Mouse (Mus musculus) left cerebral cortex, adult 2 months (tissue): Measurements from ENCODE around the gene 2310030G06Rik. TPM values are rescaled to one million over a fixed set of nuclear protein-coding genes. Genes with fewer than 3 reads are reported as not detected.

Source experiments
- DNase-seq, 2 experiments: peaks; one replicate each; pipeline ENCODE4 v3.0.0; 2021 to 2022; ENCODE audit warnings: low spot score in 2 of 2, mixed read lengths in 1 of 2; ENCODE audit errors: extremely low spot score in 1 of 2
- H3K27ac ChIP-seq: fragments of 200-600 bp; 2 replicates; pipeline ENCODE4 v1.8.1; 2022
- H3K4me3 ChIP-seq: fragments of 200-600 bp; 2 replicates; pipeline ENCODE4 v1.8.1; 2022
- CTCF ChIP-seq: fragments of 200-600 bp; IDR thresholded peaks from 2 replicates; pipeline ENCODE4 v1.8.1; 2022; ENCODE audit warnings: antibody characterized with exemption, mild to moderate bottlenecking, moderate library complexity
- intact Hi-C: fragments of 180-260 bp; cut with DNase I; formaldehyde crosslinking; loops from one replicate; pipeline ENCODE4 v1.15.1; 2025
- total RNA-seq, 2 experiments: library from RNA; stranded (reverse); gene quantifications; 2 replicates each; pipeline ENCODE4 v1.2.3; 2021

2310030G06Rik gene
- total RNA-seq, 2 experiments from 2014 or later: 2.8 to 3.2 TPM

DNA sequence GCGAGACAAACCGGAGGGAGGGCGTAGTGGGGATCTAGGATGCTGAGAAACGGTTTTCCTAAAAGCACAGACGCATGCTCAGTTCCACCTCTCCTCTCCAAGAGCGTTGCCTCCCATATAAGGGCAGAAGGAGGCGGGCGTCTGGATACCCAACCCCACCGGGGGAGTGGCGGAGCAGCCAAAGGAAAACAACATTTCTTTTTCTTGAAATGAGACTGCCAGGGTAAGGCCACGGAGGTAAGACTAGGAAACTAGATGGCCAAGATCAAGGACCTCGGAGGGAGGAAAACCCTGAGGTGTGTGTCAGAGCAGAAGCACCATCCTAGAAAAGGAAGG lies 48.7 kb downstream of the 2310030G06Rik start:
- Histone ChIP-seq H3K4me3 (peak overlapping the region; percentile 82), H3K27ac (peak overlapping the region; percentile 95)
- DNase-seq: peak; percentile 74 to 83
- TF ChIP-seq CTCF: no peak
- intact Hi-C loops: loop anchor here (2.0 to 10.0 kb wide), 3 partner anchors 29 to 457 kb away; no protein-coding TSS in a partner anchor

- no peak for DNase-seq
- H3K4me3 ChIP-seq: peak overlapping the region; percentile 82
- no peak for TF ChIP-seq CTCF
- H3K27ac ChIP-seq: peak overlapping the region; percentile 95
- intact Hi-C loops: loop anchor here (10.0 kb wide), 1 partner anchor 458 kb away; no protein-coding TSS in a partner anchor
These were observed 49.3 kb downstream of the 2310030G06Rik start for GRCm38 (mm10) chr9:50696851-50697705.

DNA sequence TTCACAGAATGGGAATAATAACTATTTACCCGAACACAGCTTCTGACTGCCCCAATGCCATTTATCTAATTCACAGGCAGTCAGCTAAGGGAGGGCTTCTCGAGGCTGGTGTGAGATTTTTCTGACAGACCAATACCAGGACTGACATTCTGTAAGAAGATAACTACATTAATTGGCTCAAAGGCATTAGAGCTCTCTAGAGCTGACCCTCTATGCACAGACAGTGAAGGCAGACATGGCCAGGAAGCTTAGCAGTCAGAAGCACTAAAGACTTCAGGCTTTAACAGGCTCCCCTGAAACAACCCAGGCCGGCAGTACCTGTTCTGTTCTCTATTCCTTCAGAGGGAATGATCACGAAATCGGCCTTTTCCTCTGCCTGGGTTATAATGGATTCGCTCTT lies 51.2 kb downstream of the 2310030G06Rik start:
- Histone ChIP-seq H3K4me3 (no peak overlapping the region), H3K27ac (no peak overlapping the region)
- TF ChIP-seq CTCF: no peak
- intact Hi-C loops: loop anchor here (10.0 kb wide), 1 partner anchor 460 kb away; no protein-coding TSS in a partner anchor
- no peak for DNase-seq

- Histone ChIP-seq H3K4me3 (no peak overlapping the region), H3K27ac (no peak overlapping the region)
- TF ChIP-seq CTCF: peak; percentile 57
- intact Hi-C loops: loop anchor here (10.0 kb wide), 1 partner anchor 461 kb away; no protein-coding TSS in a partner anchor
- DNase-seq: peak; percentile 31 to 40
These were observed 52.7 kb downstream of the 2310030G06Rik start for GRCm38 (mm10) chr9:50693631-50694030.

DNA sequence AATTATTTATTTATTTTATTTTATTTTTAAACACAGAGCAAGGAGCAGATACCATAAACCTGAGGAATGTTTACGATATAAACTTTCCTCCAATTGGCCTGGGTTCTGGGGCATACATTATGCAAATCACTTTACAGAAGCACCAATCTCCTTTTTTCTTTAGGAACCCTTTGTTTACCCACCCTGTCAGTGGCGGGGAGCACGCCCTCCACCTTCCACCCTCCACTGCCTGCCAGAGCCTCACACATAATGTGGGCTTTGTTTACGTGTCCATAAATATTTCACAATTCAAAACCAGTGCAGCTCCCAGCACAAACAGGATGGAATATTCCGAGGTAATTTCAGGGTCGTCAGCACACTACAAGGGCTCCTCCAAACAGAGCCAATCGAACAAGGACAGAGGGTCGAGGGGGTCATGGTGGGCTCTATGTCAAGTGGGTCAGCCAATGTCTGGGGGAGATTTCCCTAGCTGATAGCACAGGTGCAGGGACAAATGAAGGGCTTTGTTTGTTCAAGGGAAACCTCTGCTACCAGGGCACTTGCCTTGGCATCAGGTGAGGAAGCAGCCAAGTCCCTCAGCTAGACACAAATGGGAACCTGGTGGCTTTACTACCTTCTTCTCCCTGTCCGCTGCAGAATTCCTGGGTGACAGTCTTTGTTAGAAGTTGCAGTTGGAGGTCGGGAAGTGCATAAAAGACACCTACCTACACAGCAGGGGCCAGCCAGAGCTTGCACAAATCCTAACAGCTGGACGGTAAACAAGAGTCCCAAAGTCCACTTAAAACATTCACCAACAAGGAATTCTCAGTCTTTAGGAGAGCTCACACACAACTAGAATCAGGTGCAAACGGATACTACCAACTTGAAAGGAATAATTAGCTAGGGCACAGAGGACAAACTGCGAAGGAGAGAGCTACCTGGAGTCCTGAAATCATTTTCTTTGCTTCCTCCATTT lies 53.4 kb downstream of the 2310030G06Rik start:
- TF ChIP-seq CTCF: no peak
- intact Hi-C loops: loop anchor here (10.0 kb wide), 1 partner anchor 462 kb away; no protein-coding TSS in a partner anchor
- Histone ChIP-seq H3K27ac (no peak overlapping the region), H3K4me3 (no peak overlapping the region)
- DNase-seq: no peak

Other genes with a start within 250 kb of the 2310030G06Rik start
- gene Pts, start 217.8 kb downstream of the 2310030G06Rik start, total RNA-seq: 10 to 100 TPM; 28.6 to 31.6 TPM
- gene Il18, start 191.7 kb downstream of the 2310030G06Rik start, total RNA-seq: 10 to 100 TPM; 22.6 to 23.8 TPM
- 1 to 10 TPM; 3.0 to 3.6 TPM for gene Bco2, start 191.4 kb downstream of the 2310030G06Rik start, total RNA-seq
- not detected for gene Tex12, start 185.2 kb downstream of the 2310030G06Rik start, total RNA-seq
- 100 to 1,000 TPM in 1 of 2 experiments, 10 to 100 TPM in 1; 97.9 to 114 TPM for gene Sdhd, start 142.7 kb downstream of the 2310030G06Rik start, total RNA-seq
- gene Timm8b, start 142.6 kb downstream of the 2310030G06Rik start, total RNA-seq: 100 to 1,000 TPM; 216 to 226 TPM
- gene Pih1d2, start 129.2 kb downstream of the 2310030G06Rik start, total RNA-seq: 1 to 10 TPM; 2.0 to 3.8 TPM
- gene Nkapd1, start 129.1 kb downstream of the 2310030G06Rik start, total RNA-seq: 10 to 100 TPM; 21.3 to 22.1 TPM
- 100 to 1,000 TPM; 110 to 119 TPM for gene Dlat, start 86.8 kb downstream of the 2310030G06Rik start, total RNA-seq
- 10 to 100 TPM; 79.4 to 80.7 TPM for gene Dixdc1, start 7.0 kb downstream of the 2310030G06Rik start, total RNA-seq
- gene Cryab, start 4.8 kb upstream of the 2310030G06Rik start, total RNA-seq: 100 to 1,000 TPM; 118 to 125 TPM
- gene Hspb2, start 5.8 kb upstream of the 2310030G06Rik start, total RNA-seq: 1 to 10 TPM; 1.4 to 1.5 TPM
- gene Fdxacb1, start 21.7 kb upstream of the 2310030G06Rik start, total RNA-seq: 1 to 10 TPM; 4.6 to 4.8 TPM
- gene Alg9, start 28.5 kb upstream of the 2310030G06Rik start, total RNA-seq: 10 to 100 TPM; 25.4 to 26.7 TPM
- 10 to 100 TPM; 34.7 to 38.3 TPM for gene 1110032A03Rik, start 29.0 kb upstream of the 2310030G06Rik start, total RNA-seq
- 10 to 100 TPM; 21.6 to 28.5 TPM for gene Ppp2r1b, start 98.8 kb upstream of the 2310030G06Rik start, total RNA-seq